Mouse (Mus musculus): Measurements from ENCODE around the gene Eif3a.

- peak; percentile 97 for TF ChIP-seq CTCF (IDR thresholded peaks at IDR 0.05; ENCODE audit: low read depth)
- no peak for TF ChIP-seq EP300 (IDR thresholded peaks at IDR 0.05; ENCODE audit: low read depth)
Measured at GRCm38 (mm10) chr19:60811098-60812035, 20.9 kb upstream of the Eif3a start, which contains the start of gene Fam45a.

All from liver, postnatal 0 days (tissue).